Mouse (Mus musculus) neural tube, embryonic 14.5 days (tissue): ENCODE data around the gene Zfp184. TPM values are rescaled to one million over a fixed set of nuclear protein-coding genes. Genes with fewer than 3 reads are reported as not detected.
"Not testable (repeated sequence)": the region's sequence is repeated elsewhere in the genome, so short reads cannot be mapped to it uniquely, and the experiment has no call there.

Source experiments
- ATAC-seq: fragments of 200-750 bp; cut with Nextera tagmentation; 2 replicates; pipeline ENCODE4 v1.8.0; 2017; ENCODE audit warnings: low read depth, mild to moderate bottlenecking, moderate TSS enrichment, moderate library complexity
- H3K27ac ChIP-seq: fragments of 300-500 bp; sonication (generic); 2 replicates; pipeline ENCODE4 v1.5.1; 2014; ENCODE audit warnings: low read depth, mild to moderate bottlenecking, control low read depth, low read length, moderate library complexity, mixed read lengths
- H3K27me3 ChIP-seq: fragments of 300-500 bp; sonication (generic); 2 replicates; pipeline ENCODE4 v1.6.1; 2014; ENCODE audit warnings: low read length; ENCODE audit not compliant: control insufficient read depth, insufficient read depth
- H3K36me3 ChIP-seq: fragments of 300-500 bp; sonication (generic); 2 replicates; pipeline ENCODE4 v1.6.1; 2014; ENCODE audit warnings: low read length, mixed read lengths; ENCODE audit not compliant: control insufficient read depth, insufficient read depth
- H3K4me1 ChIP-seq: fragments of 300-500 bp; sonication (generic); 2 replicates; pipeline ENCODE4 v1.6.1; 2014; ENCODE audit warnings: low read length; ENCODE audit not compliant: control insufficient read depth, insufficient read depth
- H3K4me2 ChIP-seq: fragments of 300-500 bp; sonication (generic); 2 replicates; pipeline ENCODE4 v1.6.1; 2014; ENCODE audit warnings: mild to moderate bottlenecking, low read depth, low read length, control low read depth
- H3K4me3 ChIP-seq: fragments of 300-500 bp; sonication (generic); 2 replicates; pipeline ENCODE4 v1.5.1; 2014; ENCODE audit warnings: low read depth, low read length, control low read depth, mixed read lengths
- H3K9ac ChIP-seq: fragments of 300-500 bp; sonication (generic); replicated peaks from 2 replicates; pipeline ENCODE4 v1.6.1; 2014; ENCODE audit warnings: low read depth, mild to moderate bottlenecking, control low read depth, low read length, mixed read lengths
- H3K9me3 ChIP-seq: fragments of 300-500 bp; sonication (generic); 2 replicates; pipeline ENCODE4 v1.6.1; 2016; ENCODE audit warnings: low read length; ENCODE audit not compliant: control insufficient read depth
- WGBS: fragments of 180-500 bp; shearing (Covaris S2); extraction: QIAGEN DNeasy Blood & Tissue Kit; methylation state at CpG from one replicate; pipeline ENCODE4 v1.1.7; 2014; 5-methylcytosine and 5-hydroxymethylcytosine counted together
- polyA plus RNA-seq: library from polyadenylated mRNA; unstranded; fragments of >200 nt; fragmentation: Nextera tagmentation; extraction: Ambion mirVana; gene quantifications from 2 replicates; pipeline ENCODE4 v1.2.1, GENCODE M21; 2014

The Zfp184 gene
- polyA plus RNA-seq, 1 experiment from 2014 or later, result 16.4 TPM

DNA sequence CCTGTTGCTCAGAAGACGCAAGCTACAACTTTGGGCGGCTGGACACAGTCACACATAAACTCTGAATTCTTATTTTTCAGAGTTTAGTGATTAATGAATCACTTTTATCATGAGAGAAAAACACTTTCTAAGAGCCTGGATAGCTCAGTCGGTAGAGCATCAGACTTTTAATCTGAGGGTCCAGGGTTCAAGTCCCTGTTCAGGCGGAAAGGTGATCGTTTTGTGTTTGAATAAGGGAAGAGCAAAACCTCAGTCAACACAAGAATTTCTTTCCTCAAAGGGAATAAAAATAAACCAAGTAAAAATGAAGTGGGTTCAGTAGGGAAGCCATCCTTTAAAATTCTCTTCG, 37.1 kb upstream of the Zfp184 start:
- H3K27ac ChIP-seq, H3K4me3 ChIP-seq, H3K4me2 ChIP-seq, H3K9ac ChIP-seq, H3K4me1 ChIP-seq, H3K9me3 ChIP-seq, H3K36me3 ChIP-seq, ATAC-seq, H3K27me3 ChIP-seq: not testable (repeated sequence)
- WGBS, result 16% methylated on average over 6 of the region's 6 CpGs

- no peak for ATAC-seq
- Histone ChIP-seq H3K4me3 (0 out of 2 replicates have a peak overlapping the region, but pooled peaks have one; percentile 7), H3K4me2 (peak overlapping the region; percentile 26), H3K4me1 (no peaks in the 10 kb centered on the region), H3K36me3 (no peaks in the 10 kb centered on the region), H3K9me3 (no peaks in the 10 kb centered on the region), H3K27ac (no peak overlapping the region), H3K27me3 (peaks cover 5% of the 10 kb centered on the region), H3K9ac (no peak overlapping the region)
- 7% methylated on average over 7 of the region's 7 CpGs for WGBS
Observed at GRCm38 (mm10) chr13:21910735-21911134, 34.2 kb upstream of the Zfp184 start.

- H3K4me1 ChIP-seq, result no peaks in the 10 kb centered on the region
- WGBS, result 4% methylated on average over 17 of the region's 17 CpGs
Observed at GRCm38 (mm10) chr13:21911147-21911546, 33.7 kb upstream of the Zfp184 start.

GRCm38 (mm10) chr13:21913854-21914253, 31.0 kb upstream of the Zfp184 start:
- Histone ChIP-seq H3K36me3 (no peaks in the 10 kb centered on the region), H3K4me2 (no peak overlapping the region), H3K9me3 (no peaks in the 10 kb centered on the region), H3K4me1 (0 out of 2 replicates have a peak, but pooled peaks cover 2% of the 10 kb centered on the region), H3K27me3 (peaks cover 25% of the 10 kb centered on the region), H3K4me3 (no peak overlapping the region), H3K9ac (no peak overlapping the region), H3K27ac (no peak overlapping the region)
- no peak for ATAC-seq
- WGBS, result 8% methylated on average over 8 of the region's 8 CpGs

More at GRCm38 (mm10) chr13:21911147-21911546, 33.7 kb upstream of the Zfp184 start:
- Histone ChIP-seq H3K4me2 (peak overlapping the region; percentile 26), H3K9ac (no peak overlapping the region), H3K27me3 (peaks cover 9% of the 10 kb centered on the region), H3K27ac (no peak overlapping the region), H3K4me3 (0 out of 2 replicates have a peak overlapping the region, but pooled peaks have one; percentile 7), H3K9me3 (no peaks in the 10 kb centered on the region), H3K36me3 (no peaks in the 10 kb centered on the region)
- peak; percentile 60; the same call in 1 of the 2 replicates for ATAC-seq

- Histone ChIP-seq H3K4me3 (no peak overlapping the region), H3K9me3 (no peaks in the 10 kb centered on the region), H3K27ac (no peak overlapping the region), H3K27me3 (peaks cover 26% of the 10 kb centered on the region), H3K4me2 (no peak overlapping the region; the same call in 1 of the 2 replicates), H3K9ac (no peak overlapping the region), H3K36me3 (no peaks in the 10 kb centered on the region), H3K4me1 (0 out of 2 replicates have a peak, but pooled peaks cover 3% of the 10 kb centered on the region)
- WGBS, result 5% methylated on average over 14 of the region's 14 CpGs
- ATAC-seq, result peak; percentile 44; the same call in 1 of the 2 replicates
Observed at GRCm38 (mm10) chr13:21914599-21914998, 30.3 kb upstream of the Zfp184 start.

- no peak for ATAC-seq
- Histone ChIP-seq H3K9me3 (no peaks in the 10 kb centered on the region), H3K4me3 (no peak overlapping the region), H3K27ac (no peak overlapping the region), H3K4me1 (0 out of 2 replicates have a peak, but pooled peaks cover 3% of the 10 kb centered on the region), H3K36me3 (no peaks in the 10 kb centered on the region), H3K4me2 (no peak overlapping the region), H3K9ac (no peak overlapping the region), H3K27me3 (peaks cover 26% of the 10 kb centered on the region)
- WGBS, result 58% methylated on average over 5 of the region's 5 CpGs
Observed at GRCm38 (mm10) chr13:21915487-21915886, 29.4 kb upstream of the Zfp184 start.

DNA sequence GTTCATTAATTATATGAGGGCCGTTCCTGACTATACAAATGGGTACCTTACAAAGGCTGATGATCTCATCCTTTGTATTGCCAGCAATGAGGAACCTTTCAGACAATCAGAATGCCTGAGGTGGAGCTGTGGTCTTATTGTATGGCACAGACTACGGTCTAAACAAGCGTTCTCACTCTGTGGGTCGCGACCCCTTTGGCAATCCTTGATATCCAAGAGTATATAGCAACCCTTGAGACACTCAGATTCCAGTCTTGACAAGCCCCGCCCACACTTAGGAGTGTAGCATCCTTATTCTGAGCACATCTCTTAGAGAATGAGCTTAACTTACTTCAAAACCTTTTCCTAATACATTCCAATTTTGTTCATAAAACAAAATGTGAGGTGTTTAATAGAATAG, 28.8 kb upstream of the Zfp184 start:
- Histone ChIP-seq H3K27me3 (peaks cover 26% of the 10 kb centered on the region), H3K4me2 (no peak overlapping the region), H3K4me3 (no peak overlapping the region), H3K9ac (no peak overlapping the region), H3K9me3 (no peaks in the 10 kb centered on the region), H3K36me3 (no peaks in the 10 kb centered on the region), H3K4me1 (0 out of 2 replicates have a peak, but pooled peaks cover 3% of the 10 kb centered on the region), H3K27ac (no peak overlapping the region)
- no peak for ATAC-seq
- WGBS, result 32% methylated on average over 6 of the region's 6 CpGs

- no peaks in the 10 kb centered on the region for H3K9me3 ChIP-seq
- H3K4me2 ChIP-seq, result no peak overlapping the region
- 0 out of 2 replicates have a peak, but pooled peaks cover 3% of the 10 kb centered on the region for H3K4me1 ChIP-seq
- H3K9ac ChIP-seq, result no peak overlapping the region
- WGBS, result 4% methylated on average over 13 of the region's 13 CpGs
- H3K36me3 ChIP-seq, result no peaks in the 10 kb centered on the region
- ATAC-seq, result no peak
- peaks cover 26% of the 10 kb centered on the region for H3K27me3 ChIP-seq
- H3K4me3 ChIP-seq, result no peak overlapping the region
- H3K27ac ChIP-seq, result no peak overlapping the region
Observed at GRCm38 (mm10) chr13:21917040-21917439, 27.9 kb upstream of the Zfp184 start.

DNA sequence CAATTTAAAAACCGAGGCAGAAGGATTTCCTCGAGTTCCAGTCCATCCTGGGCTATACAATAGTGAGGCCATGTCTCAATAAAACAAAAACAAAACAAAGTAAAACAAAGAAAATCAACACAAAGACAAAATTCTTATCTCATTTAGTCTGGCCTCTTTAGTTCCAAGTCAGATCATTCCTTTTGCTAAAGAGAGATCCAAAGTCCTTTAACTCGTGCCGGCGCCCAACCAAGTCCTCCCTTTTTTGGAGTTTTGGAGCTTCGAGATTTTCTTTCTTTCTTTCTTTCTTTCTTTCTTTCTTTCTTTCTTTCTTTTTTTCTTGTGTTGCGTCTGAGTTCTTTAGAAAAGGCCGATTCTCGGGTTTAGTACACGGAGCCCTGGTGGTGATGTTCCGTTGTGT, 27.4 kb upstream of the Zfp184 start:
- H3K4me1 ChIP-seq, result 0 out of 2 replicates have a peak, but pooled peaks cover 3% of the 10 kb centered on the region
- no peak for ATAC-seq
- H3K27me3 ChIP-seq, result peaks cover 26% of the 10 kb centered on the region
- H3K4me3 ChIP-seq, result no peak overlapping the region
- no peaks in the 10 kb centered on the region for H3K9me3 ChIP-seq
- H3K27ac ChIP-seq, result no peak overlapping the region
- H3K9ac ChIP-seq, result no peak overlapping the region
- 3% methylated on average over 11 of the region's 11 CpGs for WGBS
- peak overlapping the region; percentile 54; the same call in 1 of the 2 replicates for H3K4me2 ChIP-seq
- no peaks in the 10 kb centered on the region for H3K36me3 ChIP-seq
